Mouse (Mus musculus) spleen, postnatal 10 days (tissue): Measurements from ENCODE around the gene Cacna1a.
A peak's percentile ranks its signal among the peaks of the same experiment; 100 is the strongest.

ENCODE experiments used
- DNase-seq, 2 experiments: peaks; one replicate each; pipeline ENCODE4 v3.0.0; 2021 to 2022; ENCODE audit warnings: low spot score in 2 of 2

Cacna1a gene

GRCm38 (mm10) chr8:84413886-84414851, 25.9 kb downstream of the Cacna1a start:
- peak in 1 of 2 experiments; percentile 14 for DNase-seq

- DNase-seq = no peak
Observed at GRCm38 (mm10) chr8:84414918-84415317, 26.7 kb downstream of the Cacna1a start.

- DNase-seq = no peak
Observed at GRCm38 (mm10) chr8:84415378-84415898, 27.2 kb downstream of the Cacna1a start.

GRCm38 (mm10) chr8:84416041-84416440, 27.8 kb downstream of the Cacna1a start:
- DNase-seq = no peak

- no peak for DNase-seq
Observed at GRCm38 (mm10) chr8:84416915-84417314, 28.7 kb downstream of the Cacna1a start.

- DNase-seq = no peak
Observed at GRCm38 (mm10) chr8:84417840-84418239, 29.6 kb downstream of the Cacna1a start.

GRCm38 (mm10) chr8:84424426-84424825, 36.2 kb downstream of the Cacna1a start:
- no peak for DNase-seq

GRCm38 (mm10) chr8:84426087-84426486, 37.8 kb downstream of the Cacna1a start:
- no peak for DNase-seq

- DNase-seq = no peak
Observed at GRCm38 (mm10) chr8:84426582-84426981, 38.3 kb downstream of the Cacna1a start.

- no peak for DNase-seq
Observed at GRCm38 (mm10) chr8:84428034-84428433, 39.8 kb downstream of the Cacna1a start.

GRCm38 (mm10) chr8:84429014-84429413, 40.8 kb downstream of the Cacna1a start:
- no peak for DNase-seq

- DNase-seq = no peak
Observed at GRCm38 (mm10) chr8:84429492-84429891, 41.3 kb downstream of the Cacna1a start.

GRCm38 (mm10) chr8:84435370-84435769, 47.1 kb downstream of the Cacna1a start:
- no peak for DNase-seq

- DNase-seq = no peak
Observed at GRCm38 (mm10) chr8:84439813-84440212, 51.6 kb downstream of the Cacna1a start.

- DNase-seq = no peak
Observed at GRCm38 (mm10) chr8:84442043-84442442, 53.8 kb downstream of the Cacna1a start.

- DNase-seq = no peak
Observed at GRCm38 (mm10) chr8:84446571-84446991, 58.3 kb downstream of the Cacna1a start.

- peak in 1 of 2 experiments; percentile 60 for DNase-seq
Observed at GRCm38 (mm10) chr8:84454532-84454931, 66.3 kb downstream of the Cacna1a start.

- DNase-seq = no peak
Observed at GRCm38 (mm10) chr8:84458853-84459252, 70.6 kb downstream of the Cacna1a start.

- DNase-seq = no peak
Observed at GRCm38 (mm10) chr8:84459276-84459675, 71.0 kb downstream of the Cacna1a start.

- DNase-seq = no peak
Observed at GRCm38 (mm10) chr8:84460698-84461097, 72.5 kb downstream of the Cacna1a start.

- DNase-seq = no peak
Observed at GRCm38 (mm10) chr8:84466932-84467331, 78.7 kb downstream of the Cacna1a start.

GRCm38 (mm10) chr8:84469076-84469475, 80.8 kb downstream of the Cacna1a start:
- DNase-seq = no peak
